Mouse (Mus musculus): ENCODE measurements at regions not wholly inside any gene's neighbourhood (a gene's known extent, or its start where the extent isn't known, plus 50 kb on each side); places are given as distances from the start of the nearest gene placed in this dataset.

DNA sequence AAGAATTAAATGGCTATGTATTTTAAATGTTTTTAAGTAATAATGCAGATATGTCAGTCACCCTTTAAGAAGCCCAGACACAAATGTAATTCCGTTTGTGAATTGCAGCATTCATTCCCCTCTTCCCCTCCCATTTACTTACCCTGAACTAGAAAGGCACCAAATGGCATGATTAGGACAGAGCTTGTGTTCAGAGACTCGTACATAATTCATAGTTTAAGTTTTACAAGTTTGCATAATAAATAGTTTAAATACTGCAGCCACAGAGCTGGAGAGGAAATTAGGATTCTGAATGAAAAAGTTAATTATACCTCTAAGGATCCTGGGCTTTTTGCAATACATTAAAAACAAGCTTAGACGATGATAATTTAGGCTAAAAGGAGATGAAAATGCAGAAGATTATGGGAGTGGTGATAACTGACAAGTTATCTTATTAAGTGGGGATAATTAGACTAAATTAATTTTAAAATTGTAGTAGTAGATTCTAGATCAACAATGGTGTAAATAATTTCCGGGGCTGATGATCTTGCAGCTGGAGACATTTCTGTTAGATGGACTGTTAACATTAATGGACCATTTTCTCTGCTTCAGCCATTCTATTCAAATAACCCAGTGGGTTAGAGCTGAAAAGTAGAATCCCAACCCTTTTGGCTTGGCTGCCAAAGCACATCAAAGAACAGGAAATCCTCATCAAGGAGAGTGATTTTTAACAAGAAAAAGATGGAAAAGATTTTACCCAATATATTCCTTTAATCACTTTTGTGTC, 897.2 kb downstream of the Brinp1 start:
- no peak for TF ChIP-seq HCFC1 (IDR thresholded peaks at IDR 0.05; ENCODE audit: borderline replicate concordance, insufficient read depth, low read length)
- TF ChIP-seq ZC3H11A (IDR thresholded peaks at IDR 0.05; ENCODE audit: borderline replicate concordance, low read depth, low read length): no peak
- no peak for TF ChIP-seq MAFK (IDR thresholded peaks at IDR 0.05; ENCODE audit: insufficient read depth, low read depth, low read length)

Data from ES-E14 (cell line).